Mouse (Mus musculus) lung, adult 2 months (tissue): ENCODE results near the gene Anapc2. TPM values are rescaled to one million over a fixed set of nuclear protein-coding genes. Genes with fewer than 3 reads are reported as not detected.

Source experiments
- DNase-seq: peaks from one replicate; pipeline ENCODE4 v3.0.0; 2022
- H3K4me1 ChIP-seq: fragments of 200-500 bp; 2 replicates; pipeline ENCODE4 v1.6.1; 2011; ENCODE audit warnings: low read length; ENCODE audit not compliant: control insufficient read depth, insufficient read depth
- H3K4me3 ChIP-seq: fragments of 200-500 bp; replicated peaks from 2 replicates; pipeline ENCODE3; 2011; ENCODE audit warnings: low read depth, mild to moderate bottlenecking, control low read depth, low read length; ENCODE audit errors: extremely low read depth
- CTCF ChIP-seq: fragments of 200-500 bp; IDR thresholded peaks from 2 replicates; pipeline ENCODE4 v1.5.1; 2011; ENCODE audit warnings: mild to moderate bottlenecking, low read length, control low read depth; ENCODE audit not compliant: insufficient read depth
- POLR2A ChIP-seq: fragments of 200-500 bp; IDR thresholded peaks from 2 replicates; pipeline ENCODE4 v1.6.1; 2011; ENCODE audit warnings: low read depth, mild to moderate bottlenecking, control low read depth, low read length, borderline replicate concordance; ENCODE audit errors: extremely low read depth
- WGBS: fragments of 180-500 bp; shearing (Covaris S2); methylation state at CpG from one replicate; pipeline ENCODE4 v1.1.7; 2018; 5-methylcytosine and 5-hydroxymethylcytosine counted together
- polyA plus RNA-seq: library from polyadenylated mRNA; depleted of rRNA; stranded (reverse); fragments of >200 nt; gene quantifications from 2 replicates; pipeline ENCODE4 v1.2.3, GENCODE M21; 2012

Anapc2 gene
- polyA plus RNA-seq, 1 experiment, result 133 TPM

GRCm38 (mm10) chr2:25240310-25240709, 32.0 kb upstream of the Anapc2 start:
- no peak overlapping the region for H3K4me3 ChIP-seq
- WGBS, result 63% methylated on average over 8 of the region's 8 CpGs
- TF ChIP-seq POLR2A (no peak), CTCF (no peak)
- DNase-seq, result no peak
- peaks cover 6% of the 10 kb centered on the region for H3K4me1 ChIP-seq

- DNase-seq, result peak; percentile 63
- peaks cover 6% of the 10 kb centered on the region for H3K4me1 ChIP-seq
- TF ChIP-seq POLR2A, result peak; percentile 38; the same call in 1 of the 2 replicates
- TF ChIP-seq CTCF, result no peak
- H3K4me3 ChIP-seq, result peak overlapping the region; percentile 42
- WGBS, result 1% methylated on average over 29 of the region's 29 CpGs
These were observed 31.4 kb upstream of the Anapc2 start for GRCm38 (mm10) chr2:25240723-25241437.

DNA sequence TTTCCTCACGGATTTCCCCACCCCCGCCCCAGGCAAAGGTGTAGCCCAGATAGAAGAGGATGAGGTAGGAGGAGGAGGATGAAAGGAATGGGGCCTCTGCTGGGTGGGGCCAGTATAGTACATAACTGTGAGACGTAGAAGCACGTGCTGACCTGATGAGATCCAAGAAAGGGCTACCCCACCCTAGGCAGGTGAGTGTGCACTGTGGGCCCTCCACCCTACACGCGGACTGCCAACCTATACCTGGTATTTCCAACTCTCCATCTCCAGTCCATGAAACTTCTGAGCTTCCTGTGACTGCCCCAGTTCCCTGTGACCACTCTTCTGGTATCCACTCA, 30.9 kb upstream of the Anapc2 start:
- H3K4me3 ChIP-seq, result no peak overlapping the region
- no peak for TF ChIP-seq POLR2A
- TF ChIP-seq CTCF, result no peak
- DNase-seq, result no peak
- WGBS, result 16% methylated on average over 6 of the region's 6 CpGs
- H3K4me1 ChIP-seq, result peaks cover 6% of the 10 kb centered on the region

DNA sequence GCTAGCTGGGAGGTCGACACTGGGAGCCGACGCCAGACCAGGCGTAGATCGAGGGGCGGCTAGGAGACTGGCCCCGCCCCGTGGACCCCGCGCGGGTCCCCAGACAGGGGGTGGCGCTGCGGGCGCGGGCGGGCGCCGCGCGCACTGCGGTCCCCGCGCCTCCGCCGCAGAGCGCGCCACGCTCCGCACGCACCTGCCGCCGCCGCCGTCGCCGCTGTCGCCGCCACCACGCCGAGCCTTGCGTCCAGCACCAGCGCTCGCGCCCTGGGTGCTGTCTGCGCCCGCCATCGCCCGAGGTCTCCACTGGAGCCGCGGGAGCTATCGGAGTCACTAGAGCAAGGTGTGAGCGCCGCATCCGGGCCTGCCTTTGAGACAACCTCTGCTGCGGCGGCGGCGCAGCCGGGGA, 30.2 kb upstream of the Anapc2 start, which contains the start of the genes Rnf208 and Cysrt1:
Rnf208 (plus strand) TSS at position 155 of the 406 bp plus-strand sequence.
Cysrt1 (minus strand) TSS at position 352 of the 406 bp plus-strand sequence.
- Histone ChIP-seq H3K4me1 (peaks cover 6% of the 10 kb centered on the region), H3K4me3 (peak within 1 kb of the TSS; percentile 42)
- WGBS, result under 1% methylated on average over 57 of the region's 59 CpGs
- TF ChIP-seq POLR2A, result no peak
- no peak for TF ChIP-seq CTCF
- DNase-seq, result no peak

GRCm38 (mm10) chr2:25243342-25243741, 28.9 kb upstream of the Anapc2 start:
- TF ChIP-seq POLR2A, result no peak
- no peak for TF ChIP-seq CTCF
- Histone ChIP-seq H3K4me1 (peaks cover 4% of the 10 kb centered on the region), H3K4me3 (no peak overlapping the region)
- DNase-seq, result no peak
- 69% methylated on average over 8 of the region's 8 CpGs for WGBS

- WGBS, result 85% methylated on average over 4 of the region's 4 CpGs
- Histone ChIP-seq H3K4me1 (peaks cover 4% of the 10 kb centered on the region), H3K4me3 (no peak overlapping the region)
- DNase-seq, result no peak
- TF ChIP-seq POLR2A (no peak), CTCF (no peak)
These were observed 28.1 kb upstream of the Anapc2 start for GRCm38 (mm10) chr2:25244144-25244543.

DNA sequence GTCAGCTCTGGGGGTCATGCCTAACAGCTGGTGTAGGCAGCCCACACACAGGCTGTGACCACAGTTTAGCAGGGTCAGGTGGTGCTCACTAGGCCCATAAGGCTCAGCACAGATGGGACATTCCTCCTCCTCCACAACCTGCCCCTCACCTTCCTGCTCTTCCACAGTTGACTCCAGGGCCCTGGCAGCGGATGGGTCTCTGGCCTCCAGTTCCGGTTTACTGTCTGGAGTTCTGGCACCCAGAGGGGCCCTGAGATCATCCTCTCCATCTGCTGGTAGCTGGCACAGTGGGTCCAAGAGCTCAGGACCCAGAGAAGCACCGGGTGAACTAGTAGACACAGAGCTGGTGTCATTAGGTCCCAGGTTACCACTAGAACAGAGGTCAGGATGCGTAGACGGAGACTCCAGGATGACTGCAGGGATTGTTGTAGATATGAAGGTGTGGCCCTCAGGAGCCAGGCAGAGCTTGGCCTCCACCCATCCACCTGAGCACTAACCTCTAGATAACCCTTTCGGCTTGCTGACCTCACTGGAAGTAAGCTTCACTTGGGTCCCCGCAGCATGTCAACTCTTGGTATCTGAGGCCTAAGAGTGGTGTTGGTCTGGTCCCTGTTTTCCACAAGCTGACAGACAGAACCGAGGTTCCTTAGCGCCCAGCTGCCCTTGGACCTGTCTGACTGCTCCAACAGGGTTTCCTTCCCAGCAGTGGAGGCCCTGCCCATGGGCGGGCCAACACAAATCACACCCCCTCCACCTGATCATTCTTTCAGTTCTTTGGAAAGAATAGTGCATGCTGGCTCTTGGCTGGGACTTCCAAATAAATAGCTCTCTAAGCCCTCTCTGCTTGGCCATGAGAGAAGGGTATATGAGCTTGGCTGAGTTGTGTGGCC, 25.9 kb upstream of the Anapc2 start, which contains the start of gene AL732309.1:
AL732309.1 (minus strand) TSS at position 681 of the 890 bp plus-strand sequence.
- no peak for DNase-seq
- WGBS, result 79% methylated on average over 10 of the region's 10 CpGs
- Histone ChIP-seq H3K4me1 (peaks cover 3% of the 10 kb centered on the region), H3K4me3 (no peak within 1 kb of the TSS)
- no peak for TF ChIP-seq CTCF
- peak; percentile 32; the same call in 1 of the 2 replicates for TF ChIP-seq POLR2A

DNA sequence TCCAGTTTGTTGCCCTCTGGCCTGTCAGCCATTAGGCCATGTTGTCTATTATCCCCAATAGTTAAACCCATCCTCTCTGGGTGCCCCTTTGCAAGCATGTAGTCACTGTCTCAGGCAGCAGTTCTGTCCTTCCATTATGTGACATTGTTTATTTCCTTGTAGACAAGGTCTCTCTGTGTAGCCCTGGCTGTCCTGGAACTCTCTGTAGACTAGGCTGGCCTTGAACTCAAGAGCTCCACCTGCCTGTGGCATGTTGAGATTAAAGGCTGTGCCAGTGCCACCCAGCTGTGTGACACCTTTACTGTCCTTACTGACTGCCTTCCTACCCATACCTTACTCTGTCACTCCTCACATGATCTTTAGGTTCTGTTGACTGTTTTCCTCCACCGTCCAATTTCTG, 19.9 kb upstream of the Anapc2 start:
- 75% methylated on average over 1 of the region's 1 CpGs for WGBS
- Histone ChIP-seq H3K4me3 (no peak overlapping the region), H3K4me1 (peaks cover 9% of the 10 kb centered on the region; the same call in 1 of the 2 replicates)
- no peak for DNase-seq
- TF ChIP-seq CTCF (peak; percentile 54), POLR2A (no peak)

DNA sequence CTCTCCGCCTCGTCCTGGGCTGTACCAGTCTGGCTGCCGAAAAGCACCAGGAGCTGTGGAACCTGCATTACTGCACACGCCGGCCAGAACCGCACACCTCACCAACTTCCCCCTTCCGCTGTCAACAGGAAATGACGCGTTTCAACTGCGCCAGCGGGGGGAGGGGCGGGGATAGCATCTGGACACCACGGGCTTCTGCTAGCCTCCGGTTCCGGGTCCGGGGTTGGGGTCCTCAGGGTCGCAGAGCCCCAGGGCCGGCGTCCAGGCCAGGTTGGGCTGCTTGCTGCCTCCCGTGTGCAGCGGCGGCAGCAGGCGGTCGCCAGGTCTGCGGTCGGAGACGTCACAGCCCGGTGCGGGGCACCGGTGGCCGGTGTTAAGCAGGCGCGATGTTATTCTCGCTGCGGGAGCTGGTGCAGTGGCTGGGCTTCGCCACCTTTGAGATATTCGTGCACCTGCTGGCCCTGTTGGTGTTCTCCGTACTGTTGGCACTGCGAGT, 16.9 kb upstream of the Anapc2 start, which contains the start of gene Tmem203:
Tmem203 (plus strand) TSS at position 156 of the 496 bp plus-strand sequence.
- peak; percentile 89 for DNase-seq
- WGBS, result under 1% methylated on average over 39 of the region's 39 CpGs

More for the DNA sequence above, 16.9 kb upstream of the Anapc2 start, which contains the start of gene Tmem203:
- TF ChIP-seq POLR2A (peak; percentile 84), CTCF (no peak)
- H3K4me3 ChIP-seq, result peak within 1 kb of the TSS; percentile 93
- peaks cover 9% of the 10 kb centered on the region; the same call in 1 of the 2 replicates for H3K4me1 ChIP-seq
